Mouse (Mus musculus) gonadal fat pad, adult 2 months (tissue): ENCODE measurements at regions not wholly inside any gene's neighbourhood (a gene's known extent, or its start where the extent isn't known, plus 50 kb on each side); places are given as distances from the start of the nearest gene placed in this dataset.

Source experiments
- DNase-seq: peaks from one replicate; pipeline ENCODE4 v3.0.0-alpha.2; 2012; ENCODE audit warnings: low read depth

GRCm38 (mm10) chr15:6025543-6025942 is 274.0 kb upstream of the Dab2 start:
- no peak for DNase-seq

- DNase-seq, result no peak
These were observed 270.4 kb upstream of the Dab2 start for GRCm38 (mm10) chr15:6029214-6029613.

- DNase-seq, result no peak
These were observed 269.2 kb upstream of the Dab2 start for GRCm38 (mm10) chr15:6030396-6030795.

GRCm38 (mm10) chr15:6034156-6034555 is 265.4 kb upstream of the Dab2 start:
- DNase-seq, result no peak

- no peak for DNase-seq
These were observed 254.9 kb upstream of the Dab2 start for GRCm38 (mm10) chr15:6044511-6045256.

GRCm38 (mm10) chr15:6055703-6056102 is 243.9 kb upstream of the Dab2 start:
- DNase-seq, result no peak

GRCm38 (mm10) chr15:6056887-6057626 is 242.5 kb upstream of the Dab2 start:
- no peak for DNase-seq

- DNase-seq, result no peak
These were observed 240.2 kb upstream of the Dab2 start for GRCm38 (mm10) chr15:6059361-6059760.

GRCm38 (mm10) chr15:6059790-6060189 is 239.8 kb upstream of the Dab2 start:
- DNase-seq, result no peak

GRCm38 (mm10) chr15:6060649-6061048 is 238.9 kb upstream of the Dab2 start:
- DNase-seq, result no peak

GRCm38 (mm10) chr15:6065100-6065499 is 234.5 kb upstream of the Dab2 start:
- DNase-seq, result no peak

GRCm38 (mm10) chr15:6067380-6067779 is 232.2 kb upstream of the Dab2 start:
- DNase-seq, result no peak

GRCm38 (mm10) chr15:6068371-6068770 is 231.2 kb upstream of the Dab2 start:
- DNase-seq, result no peak

GRCm38 (mm10) chr15:6071873-6072272 is 227.7 kb upstream of the Dab2 start:
- no peak for DNase-seq

- DNase-seq, result no peak
These were observed 226.7 kb upstream of the Dab2 start for GRCm38 (mm10) chr15:6072920-6073319.

- no peak for DNase-seq
These were observed 218.6 kb upstream of the Dab2 start for GRCm38 (mm10) chr15:6080714-6081635.

GRCm38 (mm10) chr15:6087208-6087607 is 212.4 kb upstream of the Dab2 start:
- DNase-seq, result no peak

GRCm38 (mm10) chr15:6088498-6088897 is 211.1 kb upstream of the Dab2 start:
- DNase-seq, result no peak

- no peak for DNase-seq
These were observed 169.9 kb upstream of the Dab2 start for GRCm38 (mm10) chr15:6129697-6130096.

- DNase-seq, result no peak
These were observed 167.4 kb upstream of the Dab2 start for GRCm38 (mm10) chr15:6132216-6132615.

GRCm38 (mm10) chr15:6145071-6145470 is 154.5 kb upstream of the Dab2 start:
- no peak for DNase-seq

GRCm38 (mm10) chr15:6154706-6155105 is 144.9 kb upstream of the Dab2 start:
- DNase-seq, result no peak
